Mouse (Mus musculus) cerebellum, adult 11-12 months (tissue): ENCODE data around the gene Rnf220.

ENCODE experiments used
- DNase-seq: peaks from one replicate; pipeline ENCODE4 v3.0.0; 2022

Gene Rnf220

GRCm38 (mm10) chr4:117330132-117330531, 166.7 kb downstream of the Rnf220 start:
- no peak for DNase-seq

DNA sequence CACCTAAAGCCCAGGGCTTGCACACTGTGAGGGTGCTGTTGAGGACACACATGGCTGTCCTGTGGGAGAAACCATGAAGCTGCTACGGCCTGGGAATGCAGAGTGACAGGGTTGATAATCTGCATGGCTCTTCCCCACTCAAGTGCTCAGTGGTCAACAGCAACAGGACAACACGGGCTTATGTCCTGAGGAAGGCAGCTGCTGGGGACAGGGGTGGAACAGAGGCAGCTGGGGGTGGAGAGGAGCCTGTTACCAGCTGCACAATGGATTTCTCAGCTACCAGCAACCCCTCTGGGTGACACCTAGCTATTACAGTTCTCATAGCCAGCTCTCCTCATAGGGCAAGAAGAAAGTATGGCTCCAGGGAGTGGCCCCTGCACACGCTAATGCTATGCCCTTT, 169.9 kb downstream of the Rnf220 start:
- DNase-seq = no peak

DNA sequence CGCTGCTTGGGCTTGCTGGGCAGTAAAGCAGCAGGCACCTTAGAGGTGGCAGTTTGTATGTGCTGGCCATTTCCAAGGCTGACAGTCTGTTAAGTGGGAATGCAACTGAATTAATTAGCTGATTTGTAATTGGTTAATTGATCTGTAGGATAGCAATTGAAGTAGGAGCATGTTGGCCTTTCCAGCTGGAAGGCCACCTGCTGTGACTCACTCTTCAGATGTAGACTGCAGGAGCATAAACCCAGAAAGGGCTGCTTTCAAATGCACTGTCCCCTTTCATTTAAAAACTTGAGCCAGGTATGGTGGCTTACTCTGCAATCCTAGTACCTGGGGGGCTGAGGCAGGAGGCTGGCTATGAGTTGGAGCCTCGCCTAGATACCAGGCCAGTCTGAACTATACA, 171.8 kb downstream of the Rnf220 start:
- DNase-seq = no peak

GRCm38 (mm10) chr4:117323515-117324344, 173.1 kb downstream of the Rnf220 start:
- DNase-seq = no peak

DNA sequence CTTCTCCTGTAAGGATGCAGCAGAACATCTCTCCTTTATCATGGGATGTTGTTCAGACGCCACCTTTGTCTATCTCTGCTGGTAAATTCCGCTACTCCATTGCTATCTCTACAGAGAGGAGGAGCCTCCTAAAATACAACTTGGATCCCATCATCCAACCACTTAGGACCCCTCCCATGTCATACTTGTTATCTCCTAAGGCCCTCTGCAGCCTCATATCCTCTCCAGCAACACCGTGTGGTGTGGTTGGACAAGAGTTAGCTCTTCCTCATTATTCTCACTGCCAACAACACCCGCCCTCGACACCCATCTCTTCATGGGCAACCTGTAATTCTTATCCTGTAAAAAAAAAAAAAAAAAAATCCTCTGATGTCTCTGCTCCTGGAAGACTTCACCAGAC, 175.8 kb downstream of the Rnf220 start:
- no peak for DNase-seq

- no peak for DNase-seq
These were observed 178.3 kb downstream of the Rnf220 start for GRCm38 (mm10) chr4:117318508-117318907.

- no peak for DNase-seq
These were observed 179.1 kb downstream of the Rnf220 start for GRCm38 (mm10) chr4:117317701-117318190.

- DNase-seq = no peak
These were observed 180.1 kb downstream of the Rnf220 start for GRCm38 (mm10) chr4:117316800-117317199.

DNA sequence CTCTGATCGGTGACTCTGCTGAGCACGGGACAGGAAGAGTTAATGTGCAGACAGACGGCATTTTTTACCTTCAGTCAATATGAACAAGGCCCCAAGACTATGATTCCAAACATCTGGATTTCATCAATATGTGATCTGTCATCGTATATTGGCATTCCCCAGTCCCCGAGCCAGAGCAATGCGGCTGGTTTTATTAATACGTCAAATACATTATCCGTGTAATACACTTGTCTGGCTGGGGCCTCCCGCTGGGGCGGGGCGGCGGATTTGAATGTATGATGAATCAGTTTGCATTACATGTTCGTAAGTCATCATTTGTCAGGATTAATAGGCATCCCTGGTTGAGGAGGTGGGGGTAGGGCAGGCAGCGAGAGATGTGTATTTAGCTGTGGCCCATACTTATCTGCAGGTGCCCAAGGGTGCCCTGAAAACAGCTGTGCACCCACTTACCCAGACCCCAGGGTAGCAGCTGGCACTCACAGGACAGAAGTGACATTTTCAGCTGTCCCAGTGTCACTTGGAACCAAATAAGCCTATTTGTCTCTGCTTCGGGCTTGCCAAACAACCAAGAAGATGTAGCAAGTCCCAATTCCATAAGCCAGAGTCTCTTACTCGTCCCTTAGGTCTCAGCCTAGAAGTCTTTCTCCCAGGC, 181.9 kb downstream of the Rnf220 start:
- no peak for DNase-seq

DNA sequence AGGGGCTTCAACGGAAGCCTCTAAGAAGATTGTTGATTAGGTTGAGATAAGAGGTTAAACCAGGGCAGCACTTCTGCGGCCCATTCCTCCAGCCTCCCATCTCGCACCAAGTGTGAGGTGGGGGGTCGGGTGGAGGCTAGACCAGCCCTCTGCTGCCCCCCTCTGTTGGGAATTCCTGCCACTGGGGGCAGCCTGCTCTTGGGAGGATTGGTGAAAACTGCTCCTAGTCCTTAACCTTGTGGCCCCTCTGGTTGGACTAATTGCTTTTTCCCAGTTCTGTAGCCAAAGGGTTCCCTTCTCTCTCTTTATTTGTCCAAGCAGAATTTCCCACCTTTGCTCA, 183.8 kb downstream of the Rnf220 start:
- DNase-seq = no peak

- no peak for DNase-seq
These were observed 184.3 kb downstream of the Rnf220 start for GRCm38 (mm10) chr4:117312416-117313084.

DNA sequence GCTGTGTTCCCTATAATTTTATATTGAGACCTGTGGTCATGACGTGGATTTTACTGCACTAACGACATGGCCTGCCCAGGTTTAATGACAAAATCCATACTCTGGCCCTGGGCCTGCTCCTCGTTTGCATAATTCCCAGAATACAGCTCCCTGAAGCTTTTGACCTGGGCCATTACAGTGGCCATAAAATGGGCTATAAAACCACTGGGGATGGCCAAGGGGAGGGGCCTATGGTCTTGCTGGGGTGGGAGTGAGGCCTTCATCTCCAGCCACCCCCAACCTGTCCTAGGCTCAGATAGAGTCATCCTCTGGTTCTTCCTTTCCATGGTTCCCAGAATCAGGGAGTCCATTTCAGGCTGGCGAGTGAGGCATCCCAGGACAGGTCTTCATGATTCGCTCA, 185.0 kb downstream of the Rnf220 start:
- DNase-seq = no peak

DNA sequence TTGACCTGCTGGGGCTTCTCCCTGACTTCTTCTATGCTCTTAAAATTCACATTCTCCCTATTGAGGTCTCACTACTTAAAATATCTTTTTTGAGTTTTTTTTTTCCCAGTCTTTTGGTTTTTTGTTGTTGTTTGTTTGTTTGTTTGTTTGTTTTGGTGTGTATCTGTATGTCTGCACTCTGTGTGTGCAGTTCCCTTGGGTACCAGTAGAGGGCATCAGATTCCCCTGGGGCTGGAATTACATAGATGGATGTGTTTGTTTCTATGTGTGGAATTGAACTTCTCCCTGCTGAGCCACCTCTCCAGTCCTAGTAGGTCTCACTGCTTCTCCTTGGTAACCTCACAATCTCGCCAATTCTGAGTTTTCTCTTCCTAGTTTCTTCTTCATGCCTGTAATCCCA, 187.4 kb downstream of the Rnf220 start:
- DNase-seq = no peak

DNA sequence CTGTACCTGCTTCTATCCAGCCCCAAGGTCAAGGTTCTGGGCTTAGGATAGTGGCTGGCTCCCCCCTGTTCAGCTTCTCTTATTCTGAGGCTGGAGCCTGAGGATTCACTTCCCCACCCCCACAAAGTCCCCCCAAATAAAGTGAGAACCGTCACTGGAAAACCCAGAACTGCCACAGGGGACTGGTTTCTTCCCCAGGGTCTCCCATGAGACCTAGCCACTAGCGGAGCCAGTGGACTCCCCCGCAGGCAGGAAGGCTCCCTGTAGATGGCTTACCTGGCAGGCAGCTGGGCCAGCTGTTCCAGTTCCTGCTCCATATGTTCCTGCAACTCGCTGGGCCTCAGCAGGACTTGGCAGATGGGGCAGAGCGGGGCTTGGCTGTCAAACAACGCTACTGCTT, 189.6 kb downstream of the Rnf220 start:
- DNase-seq = no peak

DNA sequence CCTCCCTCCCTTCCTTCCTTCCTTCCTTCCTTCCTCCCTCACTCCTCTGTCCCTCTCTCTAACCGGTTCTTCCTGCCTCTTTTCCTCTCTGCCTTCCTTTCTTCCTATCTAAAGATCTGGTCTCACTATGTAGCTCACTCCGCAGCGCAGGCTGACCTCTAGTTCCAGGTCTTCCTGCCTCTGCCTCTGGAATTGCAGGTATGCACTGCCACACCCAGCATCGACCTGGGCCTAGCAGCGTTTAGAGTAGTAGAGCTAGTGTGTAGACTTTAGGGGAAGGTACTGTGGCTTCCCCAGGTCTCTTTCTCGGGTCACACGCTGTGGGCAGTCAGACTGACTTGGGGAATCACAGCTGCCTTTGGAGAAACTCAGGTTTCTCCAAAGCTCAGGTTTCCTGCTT, 191.4 kb downstream of the Rnf220 start:
- no peak for DNase-seq

- no peak for DNase-seq
These were observed 192.4 kb downstream of the Rnf220 start for GRCm38 (mm10) chr4:117304239-117305025.

GRCm38 (mm10) chr4:117303581-117304238, 193.1 kb downstream of the Rnf220 start:
- DNase-seq = no peak

DNA sequence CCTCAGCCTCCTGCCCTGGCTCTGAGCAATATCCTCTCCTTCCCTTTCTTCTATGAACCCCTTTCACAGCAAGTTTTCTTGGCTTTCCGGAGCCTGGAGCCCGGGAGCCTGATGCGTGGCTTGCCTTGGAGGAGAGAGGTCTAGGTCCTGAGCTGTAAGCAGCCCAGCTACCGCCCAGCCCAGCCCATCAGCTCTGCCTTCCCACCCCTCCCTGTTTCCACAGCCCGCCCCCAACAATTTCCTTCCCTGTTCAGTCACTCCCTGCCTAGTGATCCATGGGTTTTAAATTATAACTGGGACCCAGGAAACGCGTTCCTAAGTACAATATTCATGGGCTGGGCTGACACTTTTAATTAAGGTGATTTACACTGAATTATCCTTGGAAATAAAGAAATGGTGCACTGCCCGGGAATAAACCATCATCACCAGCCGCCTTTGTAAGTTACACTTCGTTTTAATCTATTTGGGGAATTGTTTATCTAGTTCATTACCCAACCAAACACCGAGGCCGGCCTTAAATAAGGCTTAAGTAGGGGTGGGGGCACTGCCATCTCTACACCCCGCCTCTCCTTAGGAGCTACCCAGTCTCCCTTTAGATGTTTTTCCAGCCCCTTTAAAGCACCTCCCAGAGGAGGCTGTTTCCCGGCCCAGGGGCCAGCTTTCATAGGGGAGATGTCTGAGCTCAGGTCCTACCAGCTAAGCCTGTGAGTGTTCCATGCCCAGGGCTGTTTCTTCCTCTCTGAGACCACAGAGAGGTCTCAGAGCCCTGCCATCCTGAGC, 194.6 kb downstream of the Rnf220 start:
- DNase-seq = no peak

- DNase-seq = no peak
These were observed 196.9 kb downstream of the Rnf220 start for GRCm38 (mm10) chr4:117299921-117300320.

DNA sequence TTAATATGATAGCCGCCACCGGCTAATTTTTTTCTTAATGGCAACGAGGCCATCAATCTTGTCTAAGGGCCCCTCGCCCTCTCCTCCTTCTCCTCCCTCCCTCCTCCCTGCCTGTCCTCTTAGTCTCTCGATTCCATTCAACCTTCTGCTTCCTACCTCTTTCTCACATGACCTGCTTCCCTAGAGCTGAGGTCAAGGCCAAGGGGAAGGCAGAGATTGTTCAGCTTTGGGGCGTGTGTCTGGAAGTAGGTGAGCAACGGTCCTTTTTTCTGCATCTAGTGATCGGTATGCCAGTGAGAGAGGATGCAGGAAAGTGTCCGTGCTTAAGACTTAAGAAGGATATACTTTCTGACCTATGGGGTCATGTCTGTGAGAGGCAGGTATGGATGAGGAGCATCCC, 199.0 kb downstream of the Rnf220 start:
- DNase-seq = no peak

GRCm38 (mm10) chr4:117296849-117297593, 199.8 kb downstream of the Rnf220 start:
- no peak for DNase-seq
